Mouse (Mus musculus) gastrocnemius, adult 18-20 months (tissue): ENCODE results near the gene Pitpnb. TPM values are rescaled to one million over a fixed set of nuclear protein-coding genes. Genes with fewer than 3 reads are reported as not detected.

Source experiments
- DNase-seq: peaks from one replicate; pipeline ENCODE4 v3.0.0; 2021; ENCODE audit warnings: low spot score
- long read RNA-seq, 2 experiments: library from polyadenylated mRNA; stranded (forward); transcript quantifications; one replicate each; pipeline ENCODE4 v2.0.0; 2021
- total RNA-seq, 2 experiments: library from RNA; stranded (reverse); gene quantifications; 2 replicates each; pipeline ENCODE4 v1.2.3; 2021

Gene Pitpnb
- 10 to 100 TPM; 21.1 to 22.0 TPM for total RNA-seq
- long read RNA-seq, experiment 1, partial matches to known transcripts = 1 of 55 reads
- long read RNA-seq, experiment 1, other reads (novel, unspliced or antisense) = 54 of 55 reads
- long read RNA-seq, experiment 2, partial matches to known transcripts = 2 of 29 reads
- long read RNA-seq, experiment 2, other reads (novel, unspliced or antisense) = 27 of 29 reads

DNA sequence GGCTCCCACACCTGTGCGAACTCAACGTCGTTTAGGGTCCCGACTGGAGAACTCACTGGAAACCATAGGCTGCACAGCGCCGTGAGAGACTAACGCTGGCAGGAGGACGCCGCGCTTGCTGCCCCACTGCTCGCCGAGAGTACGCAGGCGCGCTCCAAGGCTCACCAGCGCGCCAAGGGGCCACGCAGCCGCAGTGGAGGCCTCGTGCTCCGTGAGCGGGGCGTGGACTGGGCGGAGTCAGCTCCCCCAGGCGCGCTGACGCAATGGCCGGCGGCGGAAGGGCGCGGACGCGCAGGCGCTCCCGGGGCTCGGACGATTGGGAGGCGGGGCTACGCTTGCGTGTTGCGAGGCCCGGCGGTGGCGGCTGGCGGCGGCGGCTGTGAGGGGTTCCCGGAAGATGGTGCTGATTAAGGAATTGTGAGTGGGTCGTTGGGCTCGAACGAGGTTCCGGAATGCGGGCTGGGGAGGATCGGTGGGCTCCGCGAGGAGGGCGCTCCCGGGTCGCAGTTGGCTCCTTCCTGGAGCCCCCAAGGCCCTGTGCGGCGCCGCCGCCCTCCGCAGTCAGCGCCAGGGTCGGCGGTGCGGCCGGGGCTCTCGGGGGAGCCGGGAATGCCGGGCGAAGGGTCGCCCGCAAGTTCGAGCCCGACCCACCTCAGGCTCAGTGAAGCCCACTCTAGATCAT, at the start of gene Pitpnb:
Gene Pitpnb, plus strand, starts transcription at position 347 of the 682 bp plus-strand sequence.
- peak; percentile 98 for DNase-seq

DNA sequence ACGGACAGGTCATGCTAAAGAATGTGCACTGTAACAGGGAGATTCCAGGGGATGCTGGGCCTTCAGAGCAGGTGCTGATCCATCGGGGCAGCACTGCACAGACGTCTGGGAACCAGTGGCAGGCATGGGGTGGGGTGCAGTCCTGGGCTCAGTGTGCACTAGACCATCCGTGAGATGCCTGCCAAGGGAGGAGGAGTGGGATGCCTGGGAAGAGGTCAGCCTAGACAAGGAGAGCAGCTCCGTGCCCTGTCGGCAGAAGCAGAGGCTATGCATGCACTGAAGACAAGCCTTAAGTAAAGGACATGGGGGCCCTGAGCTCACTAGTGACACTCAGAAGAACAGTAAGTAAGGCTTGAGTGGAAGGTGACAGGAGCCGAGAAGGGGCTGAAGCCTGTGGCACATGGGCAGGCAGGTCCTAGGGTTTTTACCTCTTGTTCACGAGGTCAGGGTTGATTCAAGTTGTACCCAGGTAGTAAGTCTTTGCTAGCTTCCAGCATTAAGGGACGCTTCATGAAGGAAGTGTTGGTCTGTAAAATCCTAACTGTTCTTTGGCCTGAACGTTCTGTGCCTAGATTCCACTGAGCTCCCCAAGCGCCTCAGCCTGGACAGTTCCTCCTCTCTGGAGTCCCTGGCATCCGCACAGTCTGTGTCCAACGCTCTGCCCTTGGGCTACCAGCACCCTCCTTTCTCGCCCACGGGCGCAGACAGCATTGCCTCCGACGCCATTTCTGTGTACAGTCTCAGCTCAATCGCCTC, 46.0 kb upstream of the Pitpnb start:
- DNase-seq = no peak

DNA sequence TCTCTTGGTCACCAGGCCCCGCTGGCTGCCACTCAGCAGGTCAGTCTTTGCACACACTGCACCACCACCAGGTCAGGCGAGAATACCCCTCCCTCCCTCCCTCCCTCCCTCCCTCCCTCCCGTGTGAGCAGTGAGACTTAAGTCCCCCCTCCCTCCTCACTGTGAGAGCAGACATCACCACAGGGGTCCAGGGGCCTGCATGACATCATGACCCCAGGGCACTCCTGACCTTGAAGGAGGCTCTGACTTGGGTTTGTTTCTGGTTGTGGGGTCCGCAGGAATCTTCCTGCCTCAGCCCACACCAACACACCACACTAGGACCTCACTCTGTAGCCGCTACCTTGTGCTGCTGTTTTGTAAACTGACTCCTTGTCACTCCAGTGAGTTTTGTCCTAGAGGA, 43.0 kb upstream of the Pitpnb start:
- no peak for DNase-seq

DNA sequence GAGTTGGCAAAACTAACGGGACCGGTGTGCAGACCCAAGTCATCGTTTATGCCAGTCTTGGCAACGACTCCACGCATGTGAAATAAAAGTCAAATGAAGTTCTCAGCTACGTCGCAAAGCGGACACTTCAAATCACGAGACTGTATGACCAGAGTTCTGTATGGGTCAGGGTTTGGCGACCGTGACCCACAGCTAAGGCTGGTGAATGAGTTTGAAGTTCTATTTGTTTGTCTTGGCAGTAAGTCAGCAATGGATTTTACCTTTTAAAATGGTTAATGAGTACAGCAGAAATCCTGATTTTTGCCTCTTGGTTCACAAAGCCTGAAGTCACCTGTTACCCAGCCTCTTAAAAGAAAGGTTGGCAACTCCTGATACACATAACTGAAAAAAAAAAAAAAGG, 42.1 kb upstream of the Pitpnb start:
- DNase-seq = no peak

DNA sequence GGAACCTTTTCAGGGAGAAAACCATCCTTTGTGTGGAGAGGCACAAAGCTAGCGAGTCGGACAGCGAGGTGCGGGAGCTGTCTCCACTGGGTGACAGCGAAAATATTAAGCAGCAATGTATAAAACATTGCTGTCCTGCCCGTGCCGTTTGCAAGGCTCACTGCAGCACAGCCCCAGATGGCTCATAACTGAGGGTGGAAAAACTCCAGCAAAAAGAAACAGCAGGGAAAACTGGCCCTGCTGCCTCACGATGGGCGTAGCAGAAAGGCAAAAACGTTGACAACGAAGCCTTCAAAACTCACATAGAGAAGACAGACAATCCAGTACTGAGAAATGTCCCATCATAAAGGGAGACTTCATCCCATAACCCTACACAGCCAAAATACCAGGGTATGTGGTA, 40.5 kb upstream of the Pitpnb start:
- DNase-seq = no peak

DNA sequence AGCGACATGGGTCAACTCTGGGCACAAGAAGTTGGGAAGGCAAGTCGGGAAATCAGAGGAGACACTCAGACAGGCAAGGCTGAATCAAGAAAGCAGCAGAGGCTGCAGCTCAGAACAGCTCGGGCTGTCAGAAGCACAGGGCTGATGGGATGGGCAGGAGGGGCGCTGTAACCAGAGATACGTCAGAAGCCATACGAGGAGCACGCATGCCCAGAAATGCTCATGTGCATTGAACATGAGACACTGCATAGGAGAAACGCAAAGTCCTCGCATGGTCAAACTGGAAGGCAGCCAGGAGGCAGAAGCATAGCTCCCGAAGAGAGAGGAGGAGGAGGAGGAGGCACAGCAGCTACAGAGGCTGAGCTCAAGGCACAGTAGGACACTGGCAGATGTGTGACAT, 38.9 kb upstream of the Pitpnb start:
- no peak for DNase-seq

DNA sequence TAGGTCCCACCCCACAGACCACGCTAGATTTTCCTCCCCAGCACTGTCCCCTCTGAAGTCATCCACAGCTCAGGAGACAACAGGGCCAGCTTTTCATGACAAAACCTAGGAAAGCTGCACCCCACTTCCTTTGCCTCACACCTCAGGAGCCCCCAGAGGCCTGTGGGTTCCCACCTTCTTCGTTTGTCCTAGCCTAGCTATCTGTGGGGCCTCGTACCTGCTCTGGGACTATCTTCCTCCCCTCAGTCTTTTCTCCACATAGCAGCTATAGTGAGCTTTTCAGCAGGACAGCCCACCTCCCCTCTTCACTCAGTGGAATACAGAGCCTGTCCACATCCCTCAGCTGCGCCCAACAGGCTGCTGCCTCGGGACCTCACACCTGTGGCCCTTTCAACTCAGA, 32.8 kb upstream of the Pitpnb start:
- no peak for DNase-seq

DNA sequence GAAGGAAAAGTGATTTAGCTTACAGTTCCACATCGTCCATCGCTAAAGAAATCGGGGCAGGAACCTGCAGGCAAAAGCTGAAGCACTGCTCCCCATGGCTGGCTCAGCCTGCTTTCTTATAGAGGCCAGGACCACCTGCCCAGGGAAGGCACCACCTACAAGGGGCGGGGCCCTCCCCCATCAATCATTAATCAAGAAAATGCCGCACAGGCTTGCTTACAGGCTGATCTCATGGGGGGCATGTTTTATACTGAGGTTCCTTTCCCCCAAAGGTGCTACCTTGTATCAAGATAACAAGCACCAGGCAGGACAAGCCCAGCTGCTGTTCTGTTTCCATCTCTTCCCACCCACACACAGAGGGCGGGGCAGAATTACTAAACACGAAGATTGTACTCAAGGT, 31.9 kb upstream of the Pitpnb start:
- no peak for DNase-seq

DNA sequence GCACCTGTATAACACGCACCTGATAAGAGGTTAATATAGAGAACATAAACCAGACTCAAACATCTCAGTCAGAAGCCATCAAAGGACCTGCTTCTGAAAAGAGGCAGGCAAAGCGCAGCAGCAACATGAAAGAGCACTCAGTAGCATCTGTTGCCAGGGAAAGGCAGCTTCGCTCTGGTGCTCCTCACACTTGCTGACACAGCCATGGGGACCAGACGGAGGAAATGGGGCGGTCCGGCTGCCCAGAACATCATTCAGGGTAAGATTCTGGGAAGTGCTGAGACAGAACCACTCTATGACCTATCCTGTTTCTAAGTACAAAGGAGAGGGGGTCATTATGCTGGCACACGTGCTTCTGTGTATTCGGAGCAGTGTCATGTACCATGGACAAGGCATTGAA, 29.8 kb upstream of the Pitpnb start:
- DNase-seq = no peak

DNA sequence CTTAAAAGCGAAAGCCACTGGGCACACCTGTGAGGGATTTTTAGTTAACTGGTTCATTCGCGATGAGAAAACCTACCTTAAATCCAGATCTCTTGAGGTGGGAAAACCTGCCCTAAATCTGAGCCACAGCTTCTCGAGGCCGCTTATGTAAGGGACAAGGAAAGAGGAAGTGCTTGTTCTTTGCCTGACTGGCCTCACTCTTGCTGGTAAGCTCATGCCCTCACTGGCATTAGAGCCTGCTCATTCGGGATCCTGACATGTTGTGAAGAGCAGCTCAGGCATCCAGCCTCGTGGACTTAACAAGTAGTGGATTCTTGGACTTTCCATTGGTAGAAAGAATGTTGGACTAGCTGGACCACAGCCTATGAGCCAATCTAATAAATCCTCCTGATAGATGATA, 28.8 kb upstream of the Pitpnb start:
- no peak for DNase-seq

DNA sequence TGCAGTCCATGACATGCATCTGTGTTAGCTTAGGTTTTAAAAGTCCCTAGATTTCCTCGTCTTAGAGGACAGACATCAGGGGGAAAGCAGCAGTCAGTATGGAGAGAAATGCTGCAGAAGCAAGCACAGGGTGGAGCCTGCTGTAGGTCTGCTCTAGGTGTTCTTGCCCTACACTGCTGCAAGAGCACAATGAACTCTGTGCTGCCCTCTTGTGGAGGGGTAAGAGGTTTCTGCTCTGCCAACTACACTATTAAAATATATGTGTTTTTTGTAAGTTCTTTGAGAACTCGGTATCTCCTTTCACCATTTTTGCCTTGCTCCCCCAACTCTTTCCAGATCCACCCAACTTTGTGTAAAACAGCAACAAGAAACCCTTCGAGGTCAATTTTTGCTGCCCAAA, 25.8 kb upstream of the Pitpnb start:
- DNase-seq = no peak

DNA sequence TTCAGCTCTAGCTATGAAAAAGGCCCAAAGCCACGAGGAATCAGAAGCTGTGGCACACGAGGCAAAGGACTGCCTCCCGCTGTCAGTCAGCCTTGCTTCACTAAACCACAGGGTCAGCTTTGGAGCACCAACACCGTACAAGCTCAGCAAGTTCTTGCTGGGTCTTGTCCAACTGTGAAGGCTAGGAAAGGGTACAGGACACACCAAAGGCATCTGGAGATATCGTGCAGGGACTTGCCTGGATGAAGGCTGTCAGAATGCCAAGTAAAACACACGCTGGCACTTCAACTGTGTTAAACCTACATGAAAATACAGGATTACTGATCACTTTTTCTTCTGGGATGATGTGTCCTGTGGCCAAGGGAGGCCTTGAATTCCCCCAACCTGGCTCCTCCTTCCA, 20.4 kb upstream of the Pitpnb start:
- no peak for DNase-seq

DNA sequence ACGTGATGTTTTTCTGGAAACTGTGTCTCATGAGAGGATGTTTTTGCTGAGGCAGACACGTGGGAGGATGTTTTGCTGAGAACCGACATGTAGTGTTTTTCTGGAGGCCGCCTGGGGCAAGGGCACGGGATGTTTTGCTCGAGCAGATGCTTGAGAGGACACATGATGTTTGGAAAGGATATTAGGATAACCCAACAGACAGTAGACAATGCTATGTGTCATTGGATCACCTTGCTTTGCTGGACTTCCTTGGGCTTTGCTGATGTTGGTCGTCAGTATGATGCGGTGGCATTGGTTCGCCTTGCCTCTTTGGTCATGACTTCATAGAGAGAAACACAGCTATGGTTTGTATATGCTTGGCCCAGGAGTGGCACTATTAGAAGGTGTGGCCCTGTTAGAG, 16.7 kb upstream of the Pitpnb start:
- no peak for DNase-seq

DNA sequence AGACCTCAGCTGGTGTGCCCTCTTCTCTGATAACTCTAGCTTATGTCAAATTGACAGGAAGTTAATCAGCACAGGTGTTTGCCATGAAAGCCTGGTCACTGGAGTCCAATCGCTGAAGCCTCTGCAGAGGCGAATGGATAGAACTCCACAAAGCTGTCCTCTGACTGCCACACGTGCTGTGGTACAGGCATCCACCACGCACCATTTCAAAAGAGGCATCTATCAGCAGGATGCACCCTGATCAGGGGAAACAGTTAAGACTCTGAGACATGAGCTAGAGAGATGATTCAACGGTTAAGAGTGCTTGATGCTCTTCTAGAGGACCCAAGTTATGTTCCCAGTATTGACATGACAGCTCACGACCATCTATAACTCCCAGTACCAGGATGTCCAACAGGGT, 15.5 kb upstream of the Pitpnb start:
- DNase-seq = no peak

DNA sequence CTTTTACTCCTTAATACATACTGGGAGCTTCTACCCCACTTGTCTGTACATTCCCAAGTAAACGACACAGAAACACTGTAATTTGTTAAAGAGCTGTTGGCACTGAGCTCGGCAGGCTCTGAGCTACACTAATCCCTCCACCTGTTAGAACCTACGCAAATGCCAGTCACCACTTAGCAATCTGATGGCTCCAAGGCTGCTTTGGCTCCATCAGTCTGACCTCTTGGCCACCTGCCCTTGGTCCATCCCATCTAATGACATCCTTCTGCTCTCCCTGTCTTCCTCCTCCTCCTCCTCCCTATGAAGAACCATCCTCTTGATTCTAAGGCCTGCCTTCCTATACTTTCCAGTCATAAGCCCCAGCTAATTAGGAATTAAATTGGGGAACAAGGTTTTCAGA, 13.0 kb upstream of the Pitpnb start:
- DNase-seq = no peak

DNA sequence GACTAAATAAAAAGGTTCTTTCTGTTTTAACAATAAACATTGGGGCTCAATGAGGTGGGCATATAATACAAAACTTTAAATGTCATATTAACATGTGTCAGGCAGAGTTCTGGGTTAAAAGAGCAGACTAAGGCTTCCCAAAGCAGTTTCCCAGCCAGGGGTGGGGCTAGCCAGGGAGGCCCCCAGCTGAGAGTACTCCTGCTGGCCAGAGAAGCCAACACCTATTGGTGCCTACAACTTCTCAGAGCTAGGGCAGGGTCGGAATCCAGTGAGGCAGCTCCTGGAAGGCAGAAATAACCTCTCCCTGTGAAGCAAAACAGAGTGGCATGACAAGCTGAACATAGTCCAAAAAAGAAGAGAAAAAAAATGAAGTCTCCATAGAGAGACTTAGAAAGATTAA, 11.6 kb upstream of the Pitpnb start:
- no peak for DNase-seq

DNA sequence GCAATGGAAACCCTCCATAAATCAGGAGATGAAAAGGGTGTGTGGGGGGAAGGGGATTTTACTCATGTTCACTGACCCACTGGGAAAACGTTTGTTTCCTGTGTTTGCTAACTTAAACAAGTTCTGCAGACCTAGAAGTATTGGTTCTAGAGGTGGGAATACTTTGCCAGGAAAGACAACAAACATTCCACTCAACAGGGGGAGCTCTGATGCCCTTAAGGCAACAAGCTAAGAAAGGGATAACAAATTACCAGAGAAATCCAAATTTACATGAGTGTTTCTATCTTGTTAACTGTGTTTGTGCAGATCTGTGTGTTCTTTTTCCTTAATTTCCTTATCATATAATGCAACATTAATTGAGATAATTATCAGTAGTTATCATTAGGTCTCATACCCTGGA, 4.8 kb upstream of the Pitpnb start:
- no peak for DNase-seq

DNA sequence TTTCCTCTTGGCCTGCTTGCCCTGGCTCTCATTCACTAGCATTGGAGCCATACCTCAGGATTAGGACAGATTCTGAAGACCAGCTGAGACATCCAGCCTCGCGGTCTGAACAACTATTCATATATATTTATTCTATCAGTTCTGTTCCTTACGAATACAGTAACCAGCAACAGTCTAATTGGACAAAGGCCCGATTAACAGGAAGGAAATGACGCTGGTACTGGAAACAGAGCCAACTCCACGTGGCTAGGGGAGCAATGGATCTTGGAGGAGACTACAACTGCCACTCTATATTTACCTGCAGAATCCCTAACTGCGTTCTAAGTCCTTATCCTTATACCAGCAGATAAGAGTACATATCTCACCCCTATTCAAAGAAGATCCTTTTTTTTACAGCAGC, 3.1 kb upstream of the Pitpnb start:
- DNase-seq = no peak

DNA sequence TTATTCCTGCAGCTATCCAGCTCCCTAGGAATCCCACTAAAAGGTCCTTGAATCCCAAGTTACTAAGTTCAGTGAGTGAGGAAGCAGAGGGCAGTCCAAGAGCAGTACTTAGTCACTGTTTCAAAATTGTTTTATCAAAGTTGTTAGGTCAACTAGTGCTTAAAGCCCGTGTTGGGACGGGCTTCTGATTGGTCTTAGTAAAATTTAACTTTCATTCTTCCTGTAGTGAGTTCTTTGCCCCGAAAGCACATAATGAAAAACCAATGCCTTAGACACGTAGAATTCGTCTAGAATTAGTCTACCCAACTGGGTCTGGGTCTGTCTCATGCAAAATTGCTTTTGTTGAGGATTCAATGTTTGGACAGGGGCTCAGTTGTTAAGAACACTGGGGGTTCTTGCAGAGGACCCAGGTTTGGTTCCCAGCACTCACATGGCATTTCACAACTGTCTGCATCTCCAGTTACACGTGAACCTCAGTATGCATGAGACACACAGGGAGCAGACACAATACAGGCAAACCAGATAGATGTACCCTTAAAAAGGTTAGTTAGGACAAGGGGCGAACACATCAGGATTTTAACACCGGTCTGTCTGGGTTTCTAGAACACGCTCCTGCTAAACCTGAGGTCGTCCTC, 664 bp upstream of the Pitpnb start:
- DNase-seq = no peak

DNA sequence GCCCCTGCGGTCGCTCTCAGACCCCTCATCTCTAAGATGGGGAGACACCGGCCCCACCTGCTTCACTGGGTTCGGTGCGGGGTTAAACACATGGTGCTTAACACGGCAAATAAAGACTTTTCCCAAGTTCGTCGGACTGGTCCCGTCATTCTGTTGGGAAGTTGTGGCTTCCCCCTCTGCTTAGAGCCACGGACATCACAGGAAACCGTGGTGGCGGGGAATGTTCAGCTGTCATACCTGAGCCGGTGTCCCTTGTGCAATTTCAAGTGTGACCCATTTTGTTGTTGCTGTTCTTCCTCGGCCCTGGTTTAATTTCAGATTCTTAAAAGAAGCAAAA, 504 bp downstream of the Pitpnb start:
- DNase-seq = no peak

DNA sequence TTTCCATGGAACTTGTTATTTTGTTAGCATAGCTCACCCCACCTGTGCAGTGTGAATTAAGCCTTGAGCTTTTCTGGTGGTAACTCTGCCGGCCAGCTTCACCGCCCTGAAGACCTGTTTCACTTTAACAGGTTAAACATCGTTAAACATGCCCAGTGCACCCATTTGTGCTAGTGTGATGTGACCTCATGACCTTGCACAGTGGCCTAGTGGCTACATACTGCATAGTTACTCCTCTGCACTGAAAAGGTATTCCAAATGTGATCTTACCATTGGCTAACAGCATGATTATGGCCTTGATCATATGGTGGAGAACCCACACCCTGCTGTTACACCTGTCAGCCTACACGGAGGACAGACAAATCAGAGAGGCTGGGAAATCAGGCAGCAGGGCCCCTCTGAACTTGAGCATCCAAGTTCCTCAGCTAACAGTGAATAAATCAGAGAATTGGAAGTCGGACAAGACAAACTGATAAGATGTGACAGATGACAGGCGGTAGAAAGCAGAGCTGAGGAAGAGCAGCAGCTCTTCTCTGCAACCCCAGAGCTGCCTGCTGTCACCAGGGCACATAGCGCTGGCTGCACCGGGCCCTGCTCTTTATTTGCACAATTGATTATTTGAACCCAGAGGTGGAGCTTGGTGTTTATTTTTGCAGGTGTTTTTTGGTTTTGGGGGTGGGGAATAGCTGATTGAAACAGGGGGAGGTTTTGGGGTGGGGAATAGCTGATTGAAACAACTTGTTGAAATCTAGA, 5.6 kb downstream of the Pitpnb start:
- no peak for DNase-seq

DNA sequence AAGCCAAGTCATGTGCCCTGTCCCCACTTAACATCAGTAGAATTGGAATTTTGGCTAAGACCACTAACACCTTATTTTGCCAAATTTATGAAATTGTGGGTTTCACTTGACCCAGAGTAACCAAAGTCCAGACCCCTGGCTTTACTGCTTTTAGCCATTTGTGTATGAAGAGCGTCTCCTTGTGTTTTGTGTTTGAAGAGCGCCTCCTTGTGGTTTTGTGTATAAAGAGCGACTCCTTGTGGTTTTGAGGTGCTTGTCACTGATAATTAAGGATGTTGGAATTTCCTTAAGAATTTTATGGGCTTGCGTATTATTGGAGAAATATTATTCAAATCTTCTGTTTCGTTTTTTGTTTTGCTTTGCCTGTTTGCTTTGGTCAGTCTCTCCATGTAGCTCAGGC, 11.0 kb downstream of the Pitpnb start:
- DNase-seq = peak; percentile 12
